Mouse (Mus musculus) gastrocnemius, postnatal 4 days (tissue): ENCODE measurements around the gene Prpf39. TPM values are rescaled to one million over a fixed set of nuclear protein-coding genes. Genes with fewer than 3 reads are reported as not detected.

Source experiments
- DNase-seq, 2 experiments: peaks; one replicate each; pipeline ENCODE4 v3.0.0; 2021 to 2022; ENCODE audit warnings: low spot score in 2 of 2, mixed read lengths in 2 of 2
- total RNA-seq, 2 experiments: library from RNA; stranded (reverse); gene quantifications; 2 replicates each; pipeline ENCODE4 v1.2.3; 2021

Prpf39 gene
- total RNA-seq, 2 experiments from 2014 or later: 28.6 to 36.0 TPM

DNA sequence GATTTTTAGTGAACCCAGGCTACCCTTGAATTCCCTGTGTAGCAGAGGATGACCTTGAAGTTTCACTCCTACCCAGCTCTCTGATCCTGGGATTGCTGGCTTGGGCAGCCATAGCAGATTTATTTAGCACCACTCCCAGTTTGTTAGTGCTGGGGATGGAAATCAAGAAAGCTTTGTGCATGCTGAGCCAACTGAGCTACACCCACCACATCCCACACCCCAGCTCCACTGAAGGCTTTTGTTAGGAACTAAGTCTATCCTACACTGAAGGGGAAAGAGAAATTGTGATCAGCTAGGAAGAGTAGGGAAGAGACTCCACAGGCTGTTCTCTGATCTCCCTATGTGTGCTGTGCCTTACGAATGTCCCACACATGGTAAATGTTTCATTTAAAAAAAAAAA, 76.7 kb downstream of the Prpf39 start:
- DNase-seq: no peak

Other genes with a start within 250 kb of the Prpf39 start
- 1 to 10 TPM; 9.8 to 9.9 TPM for gene Gm527, start 118.4 kb upstream of the Prpf39 start, total RNA-seq
- 10 to 100 TPM; 14.1 to 15.1 TPM for gene Klhl28, start 70.8 kb upstream of the Prpf39 start, total RNA-seq
- 10 to 100 TPM; 19.1 to 21.3 TPM for gene Togaram1, start 70.5 kb upstream of the Prpf39 start, total RNA-seq
- gene Fkbp3, start 37.7 kb downstream of the Prpf39 start, total RNA-seq: 100 to 1,000 TPM; 223 to 228 TPM
- gene Fancm, start 39.3 kb downstream of the Prpf39 start, total RNA-seq: 10 to 100 TPM in 1 of 2 experiments, 1 to 10 TPM in 1; 9.1 to 10.1 TPM
- gene Mis18bp1, start 136.3 kb downstream of the Prpf39 start, total RNA-seq: 1 to 10 TPM; 7.1 to 8.1 TPM
- not detected for gene Wdr20rt, start 189.2 kb downstream of the Prpf39 start, total RNA-seq